Mouse (Mus musculus) C2C12 (cell line): ENCODE measurements around the gene Nt5c2.

Experiments used
- CTCF ChIP-seq: IDR thresholded peaks from one replicate; pipeline ENCODE4 v1.5.1; 2011; ENCODE audit not compliant: control insufficient read depth, insufficient read depth, insufficient read length
- FOSL1 ChIP-seq: IDR thresholded peaks from one replicate; pipeline ENCODE4 v1.8.0; 2011; ENCODE audit warnings: mild to moderate bottlenecking, low read length; ENCODE audit not compliant: poor library complexity, insufficient read depth, severe bottlenecking
- MAX ChIP-seq: IDR thresholded peaks from one replicate; pipeline ENCODE4 v1.6.1; 2011; ENCODE audit warnings: mild to moderate bottlenecking, control low read depth
- MYOG ChIP-seq: IDR thresholded peaks from one replicate; pipeline ENCODE4 v1.6.1; 2011; ENCODE audit not compliant: control insufficient read depth, insufficient read length; ENCODE audit errors: extremely low read depth
- USF1 ChIP-seq: IDR thresholded peaks from one replicate; pipeline ENCODE4 v1.6.1; 2011; ENCODE audit warnings: low read depth, mild to moderate bottlenecking, control low read depth, moderate library complexity

DNA sequence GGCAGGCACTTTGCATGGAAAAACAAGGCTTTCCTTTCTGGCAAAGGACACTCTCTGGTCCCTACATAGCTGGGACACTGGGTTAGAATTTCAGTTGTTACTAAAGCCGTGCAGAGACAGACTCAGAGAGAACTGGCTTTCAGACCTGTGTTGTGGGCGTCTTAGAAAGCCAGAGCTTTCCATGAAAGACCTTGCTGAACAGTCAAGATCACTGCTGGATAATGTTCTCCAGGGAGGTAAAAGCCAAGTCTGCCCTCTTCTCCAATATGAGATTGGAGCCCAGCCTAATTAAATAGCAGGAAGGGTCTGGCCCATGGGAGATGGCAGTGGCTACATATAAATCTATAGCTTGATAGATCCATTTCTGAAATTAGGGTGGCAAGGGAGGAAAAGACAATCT lies 3.4 kb upstream of the Nt5c2 start:
- TF ChIP-seq FOSL1, result no peak
- no peak for TF ChIP-seq CTCF
- TF ChIP-seq USF1, result no peak
- no peak for TF ChIP-seq MAX
- no peak for TF ChIP-seq MYOG
